Mouse (Mus musculus) C2C12 (cell line): Measurements from ENCODE around the gene Ddx17. TPM values are rescaled to one million over a fixed set of nuclear protein-coding genes. Genes with fewer than 3 reads are reported as not detected.

Source experiments
- H3K27me3 ChIP-seq: one replicate; pipeline ENCODE4 v1.6.1; 2011; ENCODE audit not compliant: control insufficient read depth, insufficient read depth, insufficient read length
- H3K36me3 ChIP-seq: one replicate; pipeline ENCODE4 v1.6.1; 2011; ENCODE audit not compliant: control insufficient read depth, insufficient read depth
- H3K4me3 ChIP-seq: one replicate; pipeline ENCODE4 v1.5.1; 2011; ENCODE audit warnings: mild to moderate bottlenecking, control low read depth; ENCODE audit not compliant: poor library complexity, insufficient read depth, severe bottlenecking
- H3K79me2 ChIP-seq: one replicate; pipeline ENCODE4 v1.6.1; 2011; ENCODE audit not compliant: control insufficient read depth, insufficient read depth
- H3K79me3 ChIP-seq: one replicate; pipeline ENCODE4 v1.6.1; 2011; ENCODE audit warnings: low read depth, control low read depth
- H3ac ChIP-seq: one replicate; pipeline ENCODE3; 2011; ENCODE audit warnings: low read depth; ENCODE audit not compliant: control insufficient read depth, insufficient read length
- CEBPB ChIP-seq: IDR thresholded peaks from one replicate; pipeline ENCODE4 v1.6.1; 2011; ENCODE audit warnings: low read depth, mild to moderate bottlenecking, control low read depth, moderate library complexity
- CTCF ChIP-seq: IDR thresholded peaks from one replicate; pipeline ENCODE4 v1.5.1; 2011; ENCODE audit not compliant: control insufficient read depth, insufficient read depth, insufficient read length
- FOSL1 ChIP-seq: IDR thresholded peaks from one replicate; pipeline ENCODE4 v1.8.0; 2011; ENCODE audit warnings: mild to moderate bottlenecking, low read length; ENCODE audit not compliant: poor library complexity, insufficient read depth, severe bottlenecking
- MAX ChIP-seq: IDR thresholded peaks from one replicate; pipeline ENCODE4 v1.6.1; 2011; ENCODE audit warnings: mild to moderate bottlenecking, control low read depth
- MYOD1 ChIP-seq: IDR thresholded peaks from one replicate; pipeline ENCODE4 v1.6.1; 2011; ENCODE audit warnings: low read depth; ENCODE audit not compliant: control insufficient read depth, insufficient read length
- MYOG ChIP-seq: IDR thresholded peaks from one replicate; pipeline ENCODE4 v1.6.1; 2011; ENCODE audit not compliant: control insufficient read depth, insufficient read length; ENCODE audit errors: extremely low read depth
- USF1 ChIP-seq: IDR thresholded peaks from one replicate; pipeline ENCODE4 v1.6.1; 2011; ENCODE audit warnings: low read depth, mild to moderate bottlenecking, control low read depth, moderate library complexity
- long read RNA-seq, 2 experiments: library from polyadenylated mRNA; unstranded; transcript quantifications; one replicate each; pipeline ENCODE4 v2.0.0; 2019 to 2020
- polyA plus RNA-seq: library from polyadenylated mRNA; unstranded; fragments of >200 nt; fragmentation: generic; extraction: Trizol; gene quantifications from one replicate; pipeline ENCODE4 v1.2.1, GENCODE M21; 2012; ENCODE audit warnings: missing spikeins

Gene Ddx17
- polyA plus RNA-seq, result 84.9 TPM
- long read RNA-seq, experiment 1, partial matches to known transcripts, result 3 of 22 reads
- long read RNA-seq, experiment 1, other reads (novel, unspliced or antisense), result 19 of 22 reads
- long read RNA-seq, experiment 2, full-length matches to known transcripts, result 19 of 25 reads
- long read RNA-seq, experiment 2, partial matches to known transcripts, result 1 of 25 reads
- long read RNA-seq, experiment 2, other reads (novel, unspliced or antisense), result 5 of 25 reads

DNA sequence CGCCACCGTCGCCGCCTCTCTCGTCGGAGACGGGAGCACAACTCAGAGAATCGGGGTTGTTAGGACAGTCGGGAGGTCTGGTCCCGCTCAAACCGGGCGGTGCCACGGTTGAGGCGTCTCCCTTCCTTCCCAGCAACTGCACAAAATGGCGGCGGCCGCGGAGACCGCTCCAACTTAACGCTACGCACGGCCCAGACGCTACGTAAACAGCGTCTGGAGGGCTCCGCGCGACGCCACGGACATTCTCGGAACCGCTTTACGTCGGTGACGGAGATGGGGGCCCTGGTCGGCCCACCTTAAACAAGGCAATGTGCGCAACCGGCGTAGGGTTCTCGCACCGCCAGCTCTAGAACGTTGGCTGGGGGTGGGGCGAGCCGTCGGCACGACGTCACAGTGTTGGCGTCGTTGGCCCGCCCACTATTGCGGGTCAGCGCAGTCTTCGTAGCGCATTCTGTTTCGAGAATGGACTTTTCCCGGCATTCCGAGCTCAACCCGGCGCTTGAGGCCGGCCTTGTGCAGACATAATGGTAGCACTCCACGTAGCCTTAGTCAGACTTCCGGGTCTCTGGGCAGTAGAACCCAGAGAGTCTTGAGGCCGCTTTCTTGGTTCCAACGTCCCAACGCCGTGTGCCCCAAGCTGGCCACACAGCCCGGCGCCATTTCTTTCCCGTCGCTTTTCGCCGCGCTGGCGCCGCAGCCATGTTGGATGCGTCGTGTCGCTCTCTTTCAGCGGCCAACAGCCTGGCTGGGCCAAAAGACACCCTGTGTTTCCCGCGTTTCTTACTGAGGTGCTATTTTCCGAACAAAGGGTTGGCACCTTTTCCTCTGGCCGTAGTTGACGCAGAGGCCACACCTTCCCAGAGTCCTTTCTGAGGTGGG is at the start of gene Ddx17:
TSS of gene Ddx17 (minus strand) at position 332 of the 879 bp plus-strand sequence.
- Histone ChIP-seq H3K36me3 (peaks cover 32% of the 10 kb centered on the region), H3K27me3 (peaks cover 6% of the 10 kb centered on the region), H3K79me2 (peaks cover 48% of the 10 kb centered on the region), H3K4me3 (peak within 1 kb of the TSS; percentile 94), H3ac (peak within 1 kb of the TSS; percentile 95), H3K79me3 (peaks cover 39% of the 10 kb centered on the region)
- TF ChIP-seq MYOG (no peak), MYOD1 (no peak), FOSL1 (no peak), MAX (peak; percentile 90), USF1 (no peak), CEBPB (no peak), CTCF (no peak)

DNA sequence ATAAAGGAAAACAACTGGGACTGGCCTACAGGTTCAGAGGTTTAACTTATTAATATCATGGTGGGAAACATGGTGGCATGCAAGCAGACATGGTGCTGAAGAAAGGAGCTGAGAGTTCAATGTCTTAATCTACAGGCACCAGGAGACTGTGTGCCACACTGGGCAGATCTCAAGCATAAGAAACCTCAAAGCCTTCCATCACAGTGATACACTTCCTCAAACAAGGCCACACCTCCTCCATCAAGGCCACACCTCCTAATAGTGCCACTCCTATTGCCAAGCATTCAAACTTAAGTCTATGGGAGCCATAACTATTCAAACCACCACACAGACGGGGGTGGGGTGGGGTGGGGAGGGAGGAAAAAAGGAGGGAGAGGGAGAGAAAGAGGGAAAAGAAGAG is 35.0 kb upstream of the Ddx17 start:
- H3K36me3 ChIP-seq, result no peaks in the 10 kb centered on the region
- no peak overlapping the region for H3K4me3 ChIP-seq
- no peaks in the 10 kb centered on the region for H3K79me3 ChIP-seq
- no peak overlapping the region for H3ac ChIP-seq
- H3K79me2 ChIP-seq, result no peaks in the 10 kb centered on the region
- TF ChIP-seq CTCF (no peak), MAX (no peak), MYOG (no peak), CEBPB (no peak), MYOD1 (no peak), USF1 (no peak), FOSL1 (no peak)
- peaks cover 3% of the 10 kb centered on the region for H3K27me3 ChIP-seq

- no peak for TF ChIP-seq MYOD1
- no peak overlapping the region for H3K4me3 ChIP-seq
These were observed 31.3 kb upstream of the Ddx17 start for GRCm38 (mm10) chr15:79577671-79578426.

DNA sequence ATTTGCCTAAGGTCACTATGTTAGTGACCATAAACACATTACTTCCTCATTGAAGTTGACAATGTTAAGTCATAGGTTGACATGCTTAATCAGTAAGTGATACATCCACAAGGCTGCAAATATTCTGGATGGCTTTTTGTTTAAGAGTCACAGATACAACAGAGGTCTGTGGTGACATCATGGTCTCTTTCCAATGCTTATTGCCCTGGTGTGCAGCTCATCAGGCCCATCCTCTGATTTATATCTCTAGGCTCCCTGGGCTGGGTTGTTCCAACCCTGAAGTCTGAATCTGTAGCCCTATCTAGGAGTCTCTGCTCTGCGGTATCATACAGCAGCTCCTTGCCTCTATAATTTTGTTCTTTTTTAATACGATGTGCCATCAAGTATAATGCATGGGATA is 30.4 kb upstream of the Ddx17 start:
- H3K27me3 ChIP-seq, result peaks cover 24% of the 10 kb centered on the region
- H3K79me3 ChIP-seq, result no peaks in the 10 kb centered on the region
- no peak overlapping the region for H3ac ChIP-seq
- no peak for TF ChIP-seq FOSL1
- no peak for TF ChIP-seq CEBPB
- TF ChIP-seq CTCF, result no peak
- no peak for TF ChIP-seq MYOG
- TF ChIP-seq USF1, result no peak
- TF ChIP-seq MAX, result no peak
- no peak for TF ChIP-seq MYOD1
- H3K36me3 ChIP-seq, result no peaks in the 10 kb centered on the region
- H3K4me3 ChIP-seq, result no peak overlapping the region
- no peaks in the 10 kb centered on the region for H3K79me2 ChIP-seq

More at GRCm38 (mm10) chr15:79577671-79578426, 31.3 kb upstream of the Ddx17 start:
- H3ac ChIP-seq, result no peak overlapping the region
- no peaks in the 10 kb centered on the region for H3K79me3 ChIP-seq
- H3K79me2 ChIP-seq, result no peaks in the 10 kb centered on the region
- no peaks in the 10 kb centered on the region for H3K36me3 ChIP-seq
- H3K27me3 ChIP-seq, result peaks cover 15% of the 10 kb centered on the region

- Histone ChIP-seq H3ac (no peak overlapping the region), H3K36me3 (no peaks in the 10 kb centered on the region), H3K4me3 (no peak overlapping the region), H3K27me3 (peaks cover 33% of the 10 kb centered on the region), H3K79me2 (no peaks in the 10 kb centered on the region), H3K79me3 (no peaks in the 10 kb centered on the region)
- TF ChIP-seq MYOG, result no peak
- TF ChIP-seq MYOD1, result no peak
- no peak for TF ChIP-seq USF1
- no peak for TF ChIP-seq MAX
- TF ChIP-seq FOSL1, result no peak
- no peak for TF ChIP-seq CTCF
These were observed 29.1 kb upstream of the Ddx17 start for GRCm38 (mm10) chr15:79575543-79576222.
